Mouse (Mus musculus): Measurements from ENCODE around the gene Kifc1.

- TF ChIP-seq CTCF (conservative IDR thresholded peaks at IDR 0.05; ENCODE audit: low read length) (no peak), POU5F1 (IDR thresholded peaks at IDR 0.05; ENCODE audit: borderline replicate concordance, low read length) (no peak)
Observed at GRCm38 (mm10) chr17:33938783-33939182, 48.3 kb upstream of the Kifc1 start.

Data from E14TG2a.4 (cell line).